Mouse (Mus musculus) heart, embryonic 14.5 days (tissue): ENCODE measurements around the gene Dnase2b. TPM values are rescaled to one million over a fixed set of nuclear protein-coding genes. Genes with fewer than 3 reads are reported as not detected.
A peak's percentile ranks its signal among the peaks of the same experiment; 100 is the strongest.

Source experiments
- ATAC-seq: fragments of 200-750 bp; cut with Nextera tagmentation; 2 replicates; pipeline ENCODE4 v1.8.0; 2017; ENCODE audit warnings: low read depth, moderate TSS enrichment; ENCODE audit not compliant: insufficient number of reproducible peaks, insufficient read depth, low FRiP score
- H3K27ac ChIP-seq, 2 experiments: fragments of 200-500 bp in 1 of 2; fragments of 300-500 bp in 1 of 2; sonication (generic) in 1 of 2; replicated peaks in 1 of 2; 2 replicates each; pipeline ENCODE4 v1.5.1; 2012 to 2014; ENCODE audit warnings: low read depth in 2 of 2, low read length in 2 of 2, control low read depth in 1 of 2, mild to moderate bottlenecking in 1 of 2, mixed read lengths in 1 of 2; ENCODE audit not compliant: control insufficient read depth in 1 of 2, insufficient read depth in 1 of 2
- H3K27me3 ChIP-seq: fragments of 300-500 bp; sonication (generic); 2 replicates; pipeline ENCODE4 v1.6.1; 2014; ENCODE audit warnings: mild to moderate bottlenecking, low read length, control low read depth; ENCODE audit not compliant: control insufficient read depth, insufficient read depth
- H3K36me3 ChIP-seq: fragments of 300-500 bp; sonication (generic); 2 replicates; pipeline ENCODE4 v1.6.1; 2014; ENCODE audit warnings: mild to moderate bottlenecking, control low read depth, low read length, mixed read lengths; ENCODE audit not compliant: control insufficient read depth, insufficient read depth
- H3K4me1 ChIP-seq, 2 experiments: fragments of 200-500 bp in 1 of 2; fragments of 300-500 bp in 1 of 2; sonication (generic) in 1 of 2; 2 replicates each; pipeline ENCODE4 v1.6.1; 2012 to 2014; ENCODE audit warnings: low read length in 2 of 2, control low read depth in 1 of 2, mixed read lengths in 1 of 2; ENCODE audit not compliant: control insufficient read depth in 2 of 2, insufficient read depth in 2 of 2
- H3K4me2 ChIP-seq: fragments of 300-500 bp; sonication (generic); 2 replicates; pipeline ENCODE4 v1.6.1; 2014; ENCODE audit warnings: mild to moderate bottlenecking, low read length
- H3K4me3 ChIP-seq, 2 experiments: fragments of 200-500 bp in 1 of 2; fragments of 300-500 bp in 1 of 2; sonication (generic) in 1 of 2; 2 replicates each; pipeline ENCODE4 v1.5.1; 2012 to 2014; ENCODE audit warnings: low read length in 2 of 2, mild to moderate bottlenecking in 2 of 2, control low read depth in 1 of 2, low read depth in 1 of 2, moderate library complexity in 1 of 2; ENCODE audit not compliant: control insufficient read depth in 1 of 2, insufficient read depth in 1 of 2
- H3K9ac ChIP-seq: fragments of 300-500 bp; sonication (generic); 2 replicates; pipeline ENCODE4 v1.6.1; 2014; ENCODE audit warnings: mild to moderate bottlenecking, low read length
- H3K9me3 ChIP-seq: fragments of 300-500 bp; sonication (generic); 2 replicates; pipeline ENCODE4 v1.6.1; 2016; ENCODE audit warnings: low read length, control low read depth; ENCODE audit not compliant: control insufficient read depth
- WGBS: fragments of 180-500 bp; shearing (Covaris S2); extraction: QIAGEN DNeasy Blood & Tissue Kit; methylation state at CpG from one replicate; pipeline ENCODE4 v1.1.7; 2014; 5-methylcytosine and 5-hydroxymethylcytosine counted together
- polyA plus RNA-seq: library from polyadenylated mRNA; unstranded; fragments of >200 nt; fragmentation: Nextera tagmentation; extraction: Ambion mirVana; gene quantifications from 2 replicates; pipeline ENCODE4 v1.2.1, GENCODE M21; 2014

The Dnase2b gene
- polyA plus RNA-seq: not detected in 2 replicates

GRCm38 (mm10) chr3:146615496-146615895, at the start of gene Dnase2b:
TSS of gene Dnase2b (minus strand) at chr3:146615596.
- H3K27ac ChIP-seq: no peak within 1 kb of the TSS
- H3K9ac ChIP-seq: no peak within 1 kb of the TSS
- WGBS: 85% methylated on average over 4 of the region's 4 CpGs
- no peaks in the 10 kb centered on the region for H3K36me3 ChIP-seq
- no peaks in the 10 kb centered on the region for H3K27me3 ChIP-seq
- peaks cover 4 to 8% of the 10 kb centered on the region in 2 experiments; a peak in 3 of 4 replicates for H3K4me1 ChIP-seq
- no peak for ATAC-seq
- H3K4me2 ChIP-seq: no peak within 1 kb of the TSS
- H3K9me3 ChIP-seq: no peaks in the 10 kb centered on the region
- no peak within 1 kb of the TSS for H3K4me3 ChIP-seq

- 72% methylated on average over 7 of the region's 7 CpGs for WGBS
- H3K27ac ChIP-seq: no peak overlapping the region
Observed at GRCm38 (mm10) chr3:146661907-146662306, 46.5 kb upstream of the Dnase2b start.

DNA sequence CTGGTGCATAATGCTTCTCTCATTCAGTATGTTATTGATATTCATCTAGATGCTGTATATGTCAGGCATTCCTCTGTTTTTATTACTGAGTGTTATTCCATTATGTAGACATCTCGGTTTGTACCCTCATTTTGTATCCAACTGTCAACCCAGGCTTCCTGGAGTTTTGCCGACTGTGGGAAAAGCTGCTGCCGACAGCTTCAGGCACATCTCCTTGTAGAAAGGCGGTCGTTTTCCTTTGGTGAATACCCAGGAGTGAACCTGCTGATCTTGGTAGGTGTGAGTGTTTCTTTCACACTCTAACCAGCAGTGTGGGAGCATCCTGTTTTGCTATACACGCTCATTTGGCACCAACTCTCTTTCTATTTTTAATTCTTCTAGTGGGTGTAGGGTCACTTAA, 45.6 kb upstream of the Dnase2b start:
- no peak for ATAC-seq
- WGBS: 49% methylated on average over 6 of the region's 6 CpGs

More at GRCm38 (mm10) chr3:146661907-146662306, 46.5 kb upstream of the Dnase2b start:
- Histone ChIP-seq H3K4me2 (no peak overlapping the region), H3K9ac (no peak overlapping the region), H3K36me3 (no peaks in the 10 kb centered on the region), H3K27me3 (no peaks in the 10 kb centered on the region), H3K4me1 (peaks cover 0 to 10% of the 10 kb centered on the region in 2 experiments; a peak in 2 of 4 replicates), H3K4me3 (no peak overlapping the region), H3K9me3 (no peaks in the 10 kb centered on the region)
- ATAC-seq: no peak

DNA sequence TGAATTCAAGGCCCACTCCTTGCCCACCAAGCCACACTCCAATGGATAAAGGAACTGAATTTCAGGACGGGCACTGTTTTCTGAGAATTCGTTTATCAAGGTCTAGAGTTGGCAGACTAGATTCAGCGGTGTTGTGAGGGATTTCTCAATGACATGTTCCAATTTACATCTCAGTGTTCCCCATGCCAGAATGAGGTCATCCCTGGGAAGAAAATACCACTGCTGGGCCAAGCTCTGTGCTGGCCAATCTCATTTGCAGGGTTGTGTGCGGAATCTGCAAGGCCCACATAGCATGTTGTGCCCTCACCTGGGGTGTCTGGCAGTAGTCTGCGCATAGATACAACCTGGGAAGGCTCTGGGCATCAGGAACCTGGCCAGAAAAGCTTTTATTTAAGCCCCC, 43.9 kb upstream of the Dnase2b start:
- Histone ChIP-seq H3K4me2 (no peak overlapping the region), H3K36me3 (no peaks in the 10 kb centered on the region), H3K4me1 (peaks cover 2 to 14% of the 10 kb centered on the region in 2 experiments), H3K27me3 (no peaks in the 10 kb centered on the region), H3K27ac (no peak overlapping the region), H3K9me3 (no peaks in the 10 kb centered on the region), H3K9ac (no peak overlapping the region), H3K4me3 (no peak overlapping the region)
- no peak for ATAC-seq
- WGBS: 86% methylated on average over 5 of the region's 5 CpGs

More for the DNA sequence above, 45.6 kb upstream of the Dnase2b start:
- no peak overlapping the region for H3K4me3 ChIP-seq
- H3K9ac ChIP-seq: no peak overlapping the region
- H3K9me3 ChIP-seq: no peaks in the 10 kb centered on the region
- no peak overlapping the region for H3K4me2 ChIP-seq
- no peaks in the 10 kb centered on the region for H3K36me3 ChIP-seq
- H3K27me3 ChIP-seq: no peaks in the 10 kb centered on the region
- peaks cover 0 to 10% of the 10 kb centered on the region in 2 experiments; a peak in 2 of 4 replicates for H3K4me1 ChIP-seq
- H3K27ac ChIP-seq: no peak overlapping the region

DNA sequence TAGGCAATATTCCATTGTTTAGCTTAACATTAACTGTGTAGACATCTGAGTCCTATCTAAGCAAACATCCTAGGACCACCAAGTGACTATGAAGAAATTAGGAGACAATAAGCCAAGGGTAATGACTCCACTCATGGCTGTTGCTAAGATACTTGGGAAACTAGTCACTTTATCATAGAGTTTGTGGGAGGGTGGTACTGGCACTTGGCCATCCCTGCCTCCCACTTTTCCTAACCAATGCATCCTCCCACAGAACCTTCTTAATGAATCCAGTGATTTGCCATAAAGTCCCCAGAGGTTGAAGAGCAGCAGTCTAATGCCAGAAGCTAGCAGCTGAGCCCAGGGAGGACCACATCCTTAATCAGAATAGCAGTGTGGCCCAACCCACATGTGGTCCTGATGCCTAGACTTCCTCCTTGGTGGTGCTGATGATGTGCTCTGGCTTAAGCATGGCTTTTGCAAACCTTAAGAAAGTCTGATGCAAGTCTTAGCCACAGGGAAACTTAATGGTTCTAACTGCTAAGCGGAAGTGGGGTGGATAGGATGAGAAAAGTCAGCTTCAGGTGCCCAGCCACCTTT, 42.8 kb upstream of the Dnase2b start:
- no peak overlapping the region for H3K27ac ChIP-seq
- H3K9ac ChIP-seq: no peak overlapping the region
- no peak overlapping the region for H3K4me3 ChIP-seq
- no peaks in the 10 kb centered on the region for H3K27me3 ChIP-seq
- peaks cover 8 to 24% of the 10 kb centered on the region in 2 experiments for H3K4me1 ChIP-seq
- no peaks in the 10 kb centered on the region for H3K36me3 ChIP-seq
- WGBS: 94% methylated on average over 1 of the region's 1 CpGs
- H3K9me3 ChIP-seq: no peaks in the 10 kb centered on the region
- H3K4me2 ChIP-seq: no peak overlapping the region
- no peak for ATAC-seq

DNA sequence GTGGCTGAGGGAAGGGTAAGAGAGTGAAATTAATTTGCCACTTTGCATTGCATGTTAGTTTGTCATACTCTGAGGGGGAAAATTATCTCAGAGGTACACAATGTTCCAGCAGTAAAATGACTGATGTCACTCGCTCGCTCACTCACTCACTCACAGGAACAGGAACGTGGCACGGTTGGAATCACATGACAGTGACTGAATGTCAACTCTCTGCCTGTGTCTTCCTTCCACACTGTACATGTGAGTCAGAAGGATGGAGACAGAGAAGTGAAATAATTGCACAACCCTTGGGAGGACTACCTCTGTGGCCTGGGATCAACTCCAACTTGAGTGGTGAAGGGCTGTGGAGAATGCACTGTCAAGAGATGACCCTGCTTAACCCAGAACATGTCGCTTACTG, 42.0 kb upstream of the Dnase2b start:
- 81% methylated on average over 5 of the region's 5 CpGs for WGBS
- Histone ChIP-seq H3K36me3 (no peaks in the 10 kb centered on the region), H3K4me3 (no peak overlapping the region), H3K27me3 (no peaks in the 10 kb centered on the region), H3K9me3 (no peaks in the 10 kb centered on the region), H3K9ac (no peak overlapping the region), H3K27ac (no peak overlapping the region), H3K4me2 (no peak overlapping the region), H3K4me1 (peaks cover 10 to 24% of the 10 kb centered on the region in 2 experiments)
- ATAC-seq: no peak

DNA sequence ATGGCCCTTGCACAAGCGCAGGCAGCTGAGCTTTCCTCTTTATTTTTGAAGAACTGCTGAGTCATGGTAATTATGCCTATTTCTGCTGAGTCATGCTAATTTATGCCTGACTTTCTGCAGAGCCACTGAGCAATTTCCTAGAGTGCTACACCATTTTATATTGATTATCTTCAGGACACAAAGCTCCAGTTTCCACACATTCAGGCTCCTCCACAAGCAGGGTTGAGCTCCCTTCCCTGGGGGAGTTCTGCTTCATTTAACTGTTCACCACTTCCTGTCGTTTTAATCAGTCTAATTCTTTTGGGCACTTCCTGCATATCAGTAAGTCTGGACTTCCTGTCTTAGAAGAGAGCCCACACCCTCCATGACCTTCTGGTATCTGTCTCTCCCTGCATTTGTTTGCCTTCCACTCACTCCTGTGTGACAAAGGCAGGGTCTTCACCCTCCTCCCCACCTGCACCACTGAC, 39.7 kb upstream of the Dnase2b start:
- 55% methylated on average over 2 of the region's 2 CpGs for WGBS
- no peaks in the 10 kb centered on the region for H3K36me3 ChIP-seq
- H3K27me3 ChIP-seq: no peaks in the 10 kb centered on the region
- H3K9me3 ChIP-seq: no peaks in the 10 kb centered on the region
- ATAC-seq: peak; percentile 55; the same call in 1 of the 2 replicates
- H3K9ac ChIP-seq: no peak overlapping the region
- H3K4me3 ChIP-seq: no peak overlapping the region
- peaks cover 10 to 17% of the 10 kb centered on the region in 2 experiments for H3K4me1 ChIP-seq
- peak overlapping the region in 1 of 2 experiments; percentile 19; a peak in 1 of 4 replicates for H3K27ac ChIP-seq
- H3K4me2 ChIP-seq: no peak overlapping the region
